Mouse (Mus musculus): ENCODE measurements around the gene Ippk.

The Ippk gene

GRCm38 (mm10) chr13:49485388-49485787, 64.3 kb downstream of the Ippk start:
- DNase-seq: peak in 1 of 2 experiments; percentile 27

DNA sequence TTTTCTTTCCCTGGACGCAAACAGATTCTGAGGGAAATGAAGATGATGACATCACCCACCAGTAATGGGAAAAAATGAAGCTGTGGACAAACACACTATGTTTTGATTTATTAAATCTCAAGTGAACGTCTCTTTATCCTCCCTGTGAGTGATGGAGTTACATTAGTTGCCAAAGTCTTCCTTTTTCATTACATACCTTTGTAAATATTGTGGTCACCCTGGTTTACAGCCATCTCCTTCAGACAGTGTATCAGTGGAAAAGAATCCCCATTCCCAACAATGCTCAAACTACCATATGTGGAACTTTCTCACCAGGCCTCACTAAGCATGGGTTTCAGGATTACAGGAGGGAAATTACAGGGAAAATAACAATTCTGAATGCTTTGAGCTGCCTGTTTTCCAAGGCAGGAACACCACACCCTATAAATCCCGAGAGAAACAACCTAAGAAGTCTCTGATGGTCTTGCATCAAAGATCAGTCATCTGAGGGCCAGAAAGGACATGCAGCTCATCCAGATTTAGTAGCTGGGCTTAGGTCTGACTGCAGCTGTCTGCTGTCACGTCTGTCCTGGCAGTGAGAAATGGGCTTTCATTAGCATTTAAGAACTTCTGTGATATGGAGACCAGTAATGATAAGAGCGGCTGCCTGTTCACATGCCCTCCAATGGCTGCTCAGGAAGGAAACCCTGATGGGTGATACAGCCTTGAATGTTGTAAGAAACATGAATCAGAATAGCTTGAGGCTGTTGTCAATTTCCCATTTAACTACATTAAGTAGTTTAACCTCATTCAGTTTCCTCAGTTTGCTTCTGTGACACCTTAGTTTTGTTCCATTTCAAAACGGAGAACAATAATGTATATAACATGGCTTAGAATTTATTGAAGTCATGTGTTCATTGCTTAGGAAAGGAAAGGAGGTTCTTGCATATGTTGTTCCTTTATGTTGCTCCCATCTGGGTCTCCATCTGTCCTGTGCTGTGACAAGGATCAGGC, 71.6 kb downstream of the Ippk start, which contains the start of gene Tes3-ps:
Gene Tes3-ps, plus strand, starts transcription at position 943 of the 993 bp plus-strand sequence.
- no peak for DNase-seq

- DNase-seq: no peak
These were observed 83.5 kb downstream of the Ippk start, which contains the start of gene Ecm2 for GRCm38 (mm10) chr13:49504510-49504909. Ecm2 (plus strand) TSS chr13:49504810.

- no peak for DNase-seq
These were observed 84.7 kb downstream of the Ippk start for GRCm38 (mm10) chr13:49505776-49506175.

DNA sequence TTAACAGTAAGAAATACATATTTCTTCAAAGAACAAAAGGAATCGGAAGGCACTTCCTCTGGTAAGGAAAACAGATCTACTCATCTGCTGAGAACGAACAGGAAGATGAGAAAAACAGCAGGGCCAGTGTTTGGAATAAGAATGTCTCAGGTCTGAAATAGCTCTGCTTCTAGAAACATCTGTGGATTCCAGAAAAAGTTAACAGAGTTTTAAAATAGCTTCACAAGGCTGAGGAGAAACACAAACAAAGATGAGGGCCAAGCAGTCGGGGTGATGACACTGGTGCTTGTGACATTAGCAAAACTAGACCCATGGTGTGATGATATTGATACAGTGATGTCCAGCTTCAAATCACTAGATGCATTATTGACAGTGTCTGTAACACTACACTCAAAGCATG, 86.1 kb downstream of the Ippk start:
- peak in 1 of 2 experiments; percentile 28 for DNase-seq

Data from lung, postnatal 4 days (tissue).